Mouse (Mus musculus): ENCODE results near the gene Acbd6. TPM values are rescaled to one million over a fixed set of nuclear protein-coding genes. Genes with fewer than 3 reads are reported as not detected.
A peak's percentile ranks its signal among the peaks of the same experiment; 100 is the strongest.

The Acbd6 gene
- total and polyA plus RNA-seq, 3 experiments: 102 to 270 (median 145) TPM

DNA sequence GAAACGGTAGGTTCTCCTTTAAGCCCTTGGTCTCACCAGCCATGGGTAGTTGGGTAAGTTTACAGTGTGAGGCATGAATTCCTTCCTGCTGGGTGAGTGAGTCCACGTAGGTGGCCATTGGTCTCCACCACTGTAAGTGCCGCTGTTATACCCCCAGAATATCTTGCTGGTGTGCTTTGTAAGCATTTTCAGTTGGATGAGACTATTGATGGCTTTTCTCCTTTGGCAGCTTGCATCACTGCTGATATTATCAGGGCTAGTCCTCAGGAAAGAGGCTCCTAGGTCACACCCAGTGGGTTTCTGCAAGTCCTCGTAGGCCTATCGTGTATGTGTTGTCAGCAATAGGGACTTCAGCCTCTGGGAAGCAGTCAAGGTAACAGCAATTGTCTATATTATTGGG, 106.1 kb downstream of the Acbd6 start:
- Histone ChIP-seq H3K27ac (ENCODE audit: control insufficient read depth, low read depth, low read length) (peak overlapping the region; percentile 74), H3K27me3 (ENCODE audit: control insufficient read depth in 1 of 2, insufficient read depth in 2 of 2, low read length in 2 of 2) (no peaks in the 10 kb centered on the region), H3K9ac (ENCODE audit: control insufficient read depth, low read depth, low read length, poor library complexity, severe bottlenecking) (no peak overlapping the region), H3K79me2 (ENCODE audit: control insufficient read depth, insufficient read depth, low read length, poor library complexity) (no peaks in the 10 kb centered on the region), H3K4me3 (ENCODE audit: control insufficient read depth in 1 of 2, insufficient read depth in 1 of 2, low read depth in 2 of 2, low read length in 2 of 2) (peak overlapping the region; percentile 1 to 36; a peak in 2 of 4 replicates), H3K4me1 (ENCODE audit: control insufficient read depth in 1 of 2, insufficient read depth in 2 of 2, low read length in 2 of 2) (peaks cover 8 to 14% of the 10 kb centered on the region in 2 experiments), H3K36me3 (ENCODE audit: control insufficient read depth in 1 of 2, insufficient read depth in 2 of 2, low read length in 2 of 2) (peaks cover 0 to 16% of the 10 kb centered on the region in 2 experiments; a peak in 2 of 4 replicates), H3K9me3 (replicated peaks; ENCODE audit: insufficient read depth, low read length) (no peaks in the 10 kb centered on the region)
- no peak for TF ChIP-seq MXI1 (IDR thresholded peaks at IDR 0.05; ENCODE audit: low read depth, low read length)
- TF ChIP-seq UBTF (IDR thresholded peaks at IDR 0.05; ENCODE audit: borderline replicate concordance, insufficient read depth, low read depth, low read length): no peak
- no peak for TF ChIP-seq ZMIZ1 (IDR thresholded peaks at IDR 0.05; ENCODE audit: low read depth, low read length)
- peak; percentile 52 for TF ChIP-seq GATA1 (IDR thresholded peaks at IDR 0.05; ENCODE audit: low read depth, low read length)
- no peak for TF ChIP-seq TBP (IDR thresholded peaks at IDR 0.05; ENCODE audit: low read depth, low read length)
- TF ChIP-seq POLR2AphosphoS2 (IDR thresholded peaks at IDR 0.05; ENCODE audit: low read length): no peak
- TF ChIP-seq JUND (IDR thresholded peaks at IDR 0.05; ENCODE audit: low read depth, low read length): no peak
- TF ChIP-seq ELF1 (IDR thresholded peaks at IDR 0.05; ENCODE audit: low read depth, low read length): 0 out of 2 replicates have a peak, but pooled peaks have one; percentile 20
- TF ChIP-seq RCOR1 (IDR thresholded peaks at IDR 0.05; ENCODE audit: low read depth, low read length): 0 out of 2 replicates have a peak, but pooled peaks have one; percentile 17
- TF ChIP-seq ETS1 (IDR thresholded peaks at IDR 0.05; ENCODE audit: low read depth, low read length): peak; percentile 48; the same call in 1 of the 2 replicates
- peak; percentile 41; the same call in 1 of the 2 replicates for TF ChIP-seq MYB (IDR thresholded peaks at IDR 0.05; ENCODE audit: low read depth, low read length)
- DNase-seq (ENCODE audit: low read depth, low spot score): peak; percentile 72

DNA sequence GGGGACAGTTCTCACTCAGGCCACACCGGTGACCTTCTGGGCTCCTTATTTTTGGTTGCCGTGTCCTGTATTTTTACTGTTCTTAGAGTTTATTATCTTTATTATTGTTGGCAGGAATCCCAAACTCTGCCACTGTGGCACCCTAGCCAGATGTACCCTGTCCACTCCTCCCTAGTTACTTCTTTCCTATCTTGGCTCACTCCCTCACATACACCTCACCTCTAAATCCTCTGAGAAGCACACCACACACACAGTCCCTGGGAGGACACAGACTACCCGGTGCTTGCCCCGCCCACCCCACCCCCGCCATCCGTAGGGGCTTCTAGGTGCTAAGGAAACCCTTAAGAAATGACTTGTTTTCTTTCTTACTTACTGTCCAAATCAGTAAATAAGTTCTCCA, 117.7 kb downstream of the Acbd6 start:
- no peak for DNase-seq (ENCODE audit: low read depth, low spot score)
- no peaks in the 10 kb centered on the region for H3K36me3 ChIP-seq (ENCODE audit: control insufficient read depth in 1 of 2, insufficient read depth in 2 of 2, low read length in 2 of 2)
- no peak overlapping the region for H3K9ac ChIP-seq (ENCODE audit: control insufficient read depth, low read depth, low read length, poor library complexity, severe bottlenecking)
- no peaks in the 10 kb centered on the region for H3K4me1 ChIP-seq (ENCODE audit: control insufficient read depth in 1 of 2, insufficient read depth in 2 of 2, low read length in 2 of 2)
- no peak for TF ChIP-seq E2F4 (IDR thresholded peaks at IDR 0.05; ENCODE audit: borderline replicate concordance, low read depth, low read length)
- no peak for TF ChIP-seq MAZ (IDR thresholded peaks at IDR 0.05; ENCODE audit: low read depth, low read length)
- no peak for TF ChIP-seq TAL1 (IDR thresholded peaks at IDR 0.05; ENCODE audit: low read length)
- no peak for TF ChIP-seq ELF1 (IDR thresholded peaks at IDR 0.05; ENCODE audit: low read depth, low read length)
- no peak for TF ChIP-seq JUND (IDR thresholded peaks at IDR 0.05; ENCODE audit: low read depth, low read length)
- no peak for TF ChIP-seq POLR2A (IDR thresholded peaks at IDR 0.05; ENCODE audit: control insufficient read depth in 1 of 2, insufficient read depth in 1 of 2, low read depth in 1 of 2, low read length in 2 of 2, poor library complexity in 1 of 2)
- TF ChIP-seq UBTF (IDR thresholded peaks at IDR 0.05; ENCODE audit: borderline replicate concordance, insufficient read depth, low read depth, low read length): no peak
- TF ChIP-seq SMC3 (IDR thresholded peaks at IDR 0.05; ENCODE audit: low read depth, low read length): no peak
- TF ChIP-seq KAT2A (conservative IDR thresholded peaks at IDR 0.05; ENCODE audit: low read depth, low read length): no peak
- no peak for TF ChIP-seq ZKSCAN1 (IDR thresholded peaks at IDR 0.05; ENCODE audit: low read depth, low read length)
- TF ChIP-seq MYC (IDR thresholded peaks at IDR 0.05; ENCODE audit: low read depth, low read length): no peak
- TF ChIP-seq POLR2AphosphoS2 (IDR thresholded peaks at IDR 0.05; ENCODE audit: low read length): no peak
- no peak for TF ChIP-seq HCFC1 (IDR thresholded peaks at IDR 0.05; ENCODE audit: low read depth, low read length)
- no peak for TF ChIP-seq CTCF (IDR thresholded peaks at IDR 0.05 in 2 of 3, conservative IDR thresholded peaks at IDR 0.05 in 1 of 3; ENCODE audit: control insufficient read depth in 1 of 3, insufficient read depth in 1 of 3, low read depth in 2 of 3, low read length in 3 of 3, poor library complexity in 1 of 3, severe bottlenecking in 1 of 3)
- TF ChIP-seq MYB (IDR thresholded peaks at IDR 0.05; ENCODE audit: low read depth, low read length): no peak
- no peak for TF ChIP-seq NRF1 (IDR thresholded peaks at IDR 0.05; ENCODE audit: insufficient read depth, low read depth, low read length, poor library complexity, severe bottlenecking)
- no peak for TF ChIP-seq CHD2 (IDR thresholded peaks at IDR 0.05; ENCODE audit: low read length)
- no peak for TF ChIP-seq BHLHE40 (IDR thresholded peaks at IDR 0.05; ENCODE audit: borderline replicate concordance, low read depth, low read length)
- no peak for TF ChIP-seq ZMIZ1 (IDR thresholded peaks at IDR 0.05; ENCODE audit: low read depth, low read length)
- TF ChIP-seq RAD21 (IDR thresholded peaks at IDR 0.05; ENCODE audit: low read depth, low read length): no peak
- H3K4me3 ChIP-seq (ENCODE audit: control insufficient read depth in 1 of 2, insufficient read depth in 1 of 2, low read depth in 2 of 2, low read length in 2 of 2): no peak overlapping the region
- H3K27ac ChIP-seq (ENCODE audit: control insufficient read depth, low read depth, low read length): no peak overlapping the region
- H3K27me3 ChIP-seq (ENCODE audit: control insufficient read depth in 1 of 2, insufficient read depth in 2 of 2, low read length in 2 of 2): no peaks in the 10 kb centered on the region
- no peaks in the 10 kb centered on the region for H3K9me3 ChIP-seq (replicated peaks; ENCODE audit: insufficient read depth, low read length)
- H3K79me2 ChIP-seq (ENCODE audit: control insufficient read depth, insufficient read depth, low read length, poor library complexity): no peaks in the 10 kb centered on the region
